Mouse (Mus musculus): ENCODE measurements around the gene C1qtnf1. TPM values are rescaled to one million over a fixed set of nuclear protein-coding genes. Genes with fewer than 3 reads are reported as not detected.

Gene C1qtnf1
- total RNA-seq, 2 experiments from 2014 or later = not detected

GRCm38 (mm10) chr11:118410073-118410444 lies 17.9 kb upstream of the C1qtnf1 start:
- no peak for ATAC-seq (ENCODE audit: poor library complexity, severe bottlenecking)

DNA sequence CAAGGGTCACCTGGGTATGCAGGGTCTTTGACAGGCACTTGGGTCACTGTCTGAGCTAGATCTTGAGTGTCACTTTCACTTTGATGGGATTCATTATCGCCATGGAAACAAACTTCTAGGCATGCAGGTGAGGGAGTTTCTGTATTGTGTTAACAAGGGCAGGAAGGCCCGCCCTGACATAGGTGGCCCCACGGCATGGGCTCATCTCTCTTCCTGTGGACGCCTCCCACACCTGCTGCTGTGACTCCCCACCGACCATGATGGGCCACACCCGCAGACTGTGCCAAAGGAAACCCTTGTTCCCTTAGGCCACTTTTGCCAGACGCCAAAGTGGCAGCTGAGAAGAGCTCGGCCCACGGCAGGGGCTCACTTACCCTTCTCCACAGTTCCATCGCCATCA lies 17.5 kb upstream of the C1qtnf1 start:
- ATAC-seq (ENCODE audit: poor library complexity, severe bottlenecking) = no peak

- no peak for ATAC-seq (ENCODE audit: poor library complexity, severe bottlenecking)
These were observed 16.7 kb upstream of the C1qtnf1 start for GRCm38 (mm10) chr11:118411271-118411670.

DNA sequence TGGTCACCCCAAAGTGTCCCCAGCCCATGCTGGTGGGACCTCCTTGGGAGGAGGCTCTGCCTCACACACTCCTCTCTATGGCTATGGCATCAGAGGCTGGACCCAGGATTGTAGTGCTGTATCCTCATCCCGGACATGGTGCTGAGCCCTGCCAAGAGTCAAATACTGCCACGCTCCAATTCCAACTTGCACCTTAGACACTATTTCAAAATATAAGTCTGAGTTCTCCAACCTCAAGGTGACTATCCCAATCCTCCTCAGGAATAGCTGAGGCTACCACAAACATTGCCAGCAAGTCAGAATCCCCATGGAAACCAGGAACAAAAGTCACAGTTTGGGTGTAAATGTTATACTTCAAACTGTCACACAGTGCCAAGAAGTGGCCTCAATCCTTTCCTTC lies 15.4 kb upstream of the C1qtnf1 start:
- no peak for ATAC-seq (ENCODE audit: poor library complexity, severe bottlenecking)

GRCm38 (mm10) chr11:118413055-118413454 lies 14.9 kb upstream of the C1qtnf1 start:
- ATAC-seq (ENCODE audit: poor library complexity, severe bottlenecking) = no peak

- no peak for ATAC-seq (ENCODE audit: poor library complexity, severe bottlenecking)
These were observed 13.7 kb upstream of the C1qtnf1 start for GRCm38 (mm10) chr11:118414270-118414669.

GRCm38 (mm10) chr11:118415630-118416029 lies 12.4 kb upstream of the C1qtnf1 start:
- no peak for ATAC-seq (ENCODE audit: poor library complexity, severe bottlenecking)

- ATAC-seq (ENCODE audit: poor library complexity, severe bottlenecking) = no peak
These were observed 12.0 kb upstream of the C1qtnf1 start for GRCm38 (mm10) chr11:118416046-118416445.

GRCm38 (mm10) chr11:118417496-118417895 lies 10.5 kb upstream of the C1qtnf1 start:
- no peak for ATAC-seq (ENCODE audit: poor library complexity, severe bottlenecking)

- ATAC-seq (ENCODE audit: poor library complexity, severe bottlenecking) = no peak
These were observed 9.6 kb upstream of the C1qtnf1 start for GRCm38 (mm10) chr11:118418442-118418833.

DNA sequence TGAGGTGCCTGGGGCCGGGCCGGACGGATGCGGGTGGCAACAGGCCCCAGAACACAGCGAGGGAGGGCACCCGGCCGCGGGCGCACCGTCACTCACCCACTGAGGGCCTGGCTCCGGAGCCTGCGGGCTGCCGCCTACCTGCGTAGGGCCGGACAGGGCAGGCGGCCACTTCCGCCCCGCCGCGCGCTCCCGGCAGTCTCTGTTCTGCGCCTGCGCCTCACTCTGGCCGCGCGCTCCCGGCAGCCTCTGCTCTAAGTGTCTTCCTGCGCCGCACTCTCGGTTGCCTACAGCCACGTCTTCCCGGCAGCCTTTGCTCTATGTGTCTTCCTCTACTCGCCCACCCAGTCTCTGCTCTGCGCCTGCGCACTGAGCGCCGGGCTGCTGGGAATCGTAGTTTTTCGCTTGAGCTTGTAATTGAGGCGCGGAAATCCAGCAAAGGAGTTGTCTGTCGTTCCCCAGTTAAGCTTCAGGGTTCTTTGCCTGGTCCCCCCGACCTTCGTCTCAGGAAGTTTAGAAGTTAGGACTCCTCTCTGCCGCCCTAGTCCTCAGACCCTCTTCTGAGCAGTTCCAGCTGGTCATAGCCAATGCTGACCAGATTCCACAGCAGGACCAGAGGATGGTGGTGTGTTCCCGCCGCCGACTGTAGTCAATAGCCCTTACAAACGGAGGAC lies 9.0 kb upstream of the C1qtnf1 start, which contains the start of gene Cant1:
Cant1 (minus strand) TSS at position 253 of the 671 bp plus-strand sequence.
- ATAC-seq (ENCODE audit: poor library complexity, severe bottlenecking) = peak; percentile 91

GRCm38 (mm10) chr11:118420261-118420660 lies 7.7 kb upstream of the C1qtnf1 start:
- no peak for ATAC-seq (ENCODE audit: poor library complexity, severe bottlenecking)

- ATAC-seq (ENCODE audit: poor library complexity, severe bottlenecking) = no peak
These were observed 4.6 kb upstream of the C1qtnf1 start for GRCm38 (mm10) chr11:118423266-118423971.

- ATAC-seq (ENCODE audit: poor library complexity, severe bottlenecking) = no peak
These were observed 3.2 kb upstream of the C1qtnf1 start for GRCm38 (mm10) chr11:118424621-118425335.

DNA sequence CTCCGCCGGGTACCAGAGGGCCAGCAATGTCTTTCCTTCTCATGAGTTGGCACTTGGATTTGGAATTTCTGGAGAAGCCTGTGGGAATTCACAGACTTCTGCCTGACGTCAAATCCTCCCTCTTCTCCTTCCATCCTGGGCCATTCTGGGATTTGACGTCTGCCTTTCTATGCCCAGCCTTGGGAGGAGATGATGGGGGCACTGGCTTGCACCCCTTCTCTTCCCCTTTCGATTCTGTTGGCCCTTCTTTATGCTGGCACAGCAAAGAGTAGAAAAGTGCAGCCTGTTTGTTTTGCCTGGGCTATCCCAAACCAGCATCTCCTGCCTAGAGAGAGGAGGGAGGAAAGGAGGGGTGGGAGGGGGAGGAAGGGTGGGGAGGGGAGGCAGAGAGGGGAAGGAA lies 1.2 kb upstream of the C1qtnf1 start:
- no peak for ATAC-seq (ENCODE audit: poor library complexity, severe bottlenecking)

- no peak for ATAC-seq (ENCODE audit: poor library complexity, severe bottlenecking)
These were observed 680 bp upstream of the C1qtnf1 start for GRCm38 (mm10) chr11:118427266-118427779.

DNA sequence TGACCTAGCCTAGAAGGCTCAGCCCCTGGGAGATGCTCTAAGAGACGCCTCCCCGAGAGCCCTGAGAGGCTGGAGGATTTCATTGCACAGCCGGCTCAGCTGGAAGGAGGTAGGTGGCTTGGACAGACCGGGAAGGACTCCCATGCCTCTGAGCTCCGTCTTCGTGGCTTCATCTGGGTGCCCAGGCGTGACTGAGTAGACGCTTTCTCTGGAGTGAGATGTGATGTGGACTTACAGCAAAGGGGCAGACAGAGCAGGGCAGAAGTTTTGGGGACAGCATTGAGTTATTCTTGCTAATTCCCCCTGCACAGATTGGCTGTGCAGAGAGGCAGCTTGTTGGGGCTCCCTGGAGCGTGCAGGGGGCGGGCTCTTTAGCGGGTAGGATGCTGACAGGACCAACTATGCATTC lies 461 bp downstream of the C1qtnf1 start:
- no peak for ATAC-seq (ENCODE audit: poor library complexity, severe bottlenecking)

DNA sequence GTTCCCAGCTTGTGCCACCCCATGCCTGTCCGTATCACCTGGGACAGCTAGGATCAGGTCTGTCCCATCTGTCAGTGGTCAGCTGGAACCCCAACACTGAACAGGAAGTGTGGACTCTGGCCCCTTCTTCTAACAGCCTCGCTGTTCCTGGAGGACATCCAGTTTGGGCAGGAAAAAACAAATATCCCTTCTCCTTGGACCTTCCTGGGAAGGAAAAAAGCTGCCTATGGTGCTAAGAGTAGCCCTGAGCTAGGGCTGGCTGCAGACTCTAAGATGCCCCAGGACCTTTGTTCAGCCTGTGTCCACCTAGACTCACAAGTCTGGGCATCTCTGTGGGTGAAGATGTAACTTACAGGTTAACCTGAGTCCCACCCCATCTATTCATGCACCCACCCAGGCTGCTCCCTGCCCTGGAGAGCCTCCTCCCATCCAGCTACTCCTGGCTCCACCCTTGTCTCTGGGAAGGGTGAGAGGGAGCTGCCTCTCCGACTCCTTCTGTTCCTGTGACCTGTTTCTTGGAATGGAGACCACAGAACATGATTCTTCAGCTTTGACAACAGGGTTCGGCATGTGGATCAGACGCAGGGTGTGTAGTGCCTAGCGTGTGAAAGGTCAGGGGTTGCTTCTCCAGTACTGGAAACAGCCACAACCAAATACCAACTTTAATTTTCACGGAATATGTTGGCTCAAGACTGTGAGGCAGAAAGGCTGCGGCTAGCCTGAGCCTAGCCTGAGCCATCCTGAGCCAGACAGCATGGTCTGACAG lies 1.1 kb downstream of the C1qtnf1 start:
- no peak for ATAC-seq (ENCODE audit: poor library complexity, severe bottlenecking)

- ATAC-seq (ENCODE audit: poor library complexity, severe bottlenecking) = no peak
These were observed 2.4 kb downstream of the C1qtnf1 start for GRCm38 (mm10) chr11:118430291-118430885.

All from megakaryocyte, adult 5-6 weeks (primary cell).